Mouse (Mus musculus) CH12.LX (cell line): ENCODE data around the gene Pin1. TPM values are rescaled to one million over a fixed set of nuclear protein-coding genes. Genes with fewer than 3 reads are reported as not detected.

ENCODE experiments used
- DNase-seq: peaks from one replicate; pipeline ENCODE4 v3.0.0-alpha.2; 2013; ENCODE audit errors: extremely low read depth
- H3K27ac ChIP-seq: 2 replicates; pipeline ENCODE4 v1.5.1; 2012; ENCODE audit warnings: low read depth, mild to moderate bottlenecking, control low read depth, moderate library complexity; ENCODE audit not compliant: insufficient read depth
- H3K27me3 ChIP-seq: replicated peaks from 2 replicates; pipeline ENCODE3; 2012; ENCODE audit warnings: inconsistent platforms
- H3K36me3 ChIP-seq, 2 experiments: replicated peaks in 1 of 2; 2 replicates each; pipeline versions ENCODE3 to v1.6.1; 2012; ENCODE audit warnings: inconsistent platforms in 1 of 2, low read length in 1 of 2, mild to moderate bottlenecking in 1 of 2, mixed read lengths in 1 of 2, moderate library complexity in 1 of 2; ENCODE audit not compliant: control insufficient read depth in 1 of 2, insufficient read depth in 1 of 2
- H3K4me1 ChIP-seq, 2 experiments: 2 replicates each; pipeline ENCODE4 v1.6.1; 2012; ENCODE audit warnings: inconsistent platforms in 1 of 2, moderate library complexity in 1 of 2; ENCODE audit not compliant: insufficient read depth in 2 of 2, control insufficient read depth in 1 of 2
- H3K4me2 ChIP-seq: 2 replicates; pipeline ENCODE4 v1.6.1; 2012; ENCODE audit warnings: low read depth, mild to moderate bottlenecking, control low read depth; ENCODE audit not compliant: poor library complexity, insufficient read depth, severe bottlenecking
- H3K4me3 ChIP-seq, 3 experiments: fragments of 150-350 bp in 1 of 3; sonication (generic) in 1 of 3; replicated peaks in 1 of 3; 2 replicates each; pipeline versions ENCODE3 to v1.5.1; 2011 to 2012; ENCODE audit warnings: low read depth in 2 of 3, low read length in 2 of 3, mild to moderate bottlenecking in 2 of 3, moderate library complexity in 2 of 3, control low read depth in 1 of 3, improper control_type of control experiment in 1 of 3, inconsistent platforms in 1 of 3, mixed read lengths in 1 of 3; ENCODE audit not compliant: poor library complexity in 1 of 3
- H3K79me2 ChIP-seq: replicated peaks from 2 replicates; pipeline ENCODE4 v1.6.1; 2012; ENCODE audit warnings: mild to moderate bottlenecking, moderate library complexity; ENCODE audit not compliant: control insufficient read depth, poor library complexity, insufficient read depth, severe bottlenecking; ENCODE audit errors: extremely low read depth
- H3K9ac ChIP-seq: 2 replicates; pipeline ENCODE4 v1.6.1; 2012; ENCODE audit warnings: low read depth, mild to moderate bottlenecking, control low read depth, moderate library complexity; ENCODE audit not compliant: insufficient read depth
- H3K9me3 ChIP-seq: replicated peaks from 2 replicates; pipeline ENCODE3; 2012; ENCODE audit warnings: low read length, inconsistent platforms, mixed read lengths
- BHLHE40 ChIP-seq: IDR thresholded peaks from 2 replicates; pipeline ENCODE4 v1.6.1; 2011; ENCODE audit warnings: mild to moderate bottlenecking, low read depth, low read length, improper control_type of control experiment
- CHD2 ChIP-seq: IDR thresholded peaks from 2 replicates; pipeline ENCODE4 v1.6.1; 2011; ENCODE audit warnings: low read length, improper control_type of control experiment
- E2F4 ChIP-seq: IDR thresholded peaks from 2 replicates; pipeline ENCODE4 v1.6.1; 2011; ENCODE audit warnings: low read depth, low read length, improper control_type of control experiment; ENCODE audit not compliant: insufficient replicate concordance
- GABPA ChIP-seq: IDR thresholded peaks from 2 replicates; pipeline ENCODE4 v1.6.1; 2012; ENCODE audit warnings: low read depth, low read length, improper control_type of control experiment, inconsistent platforms; ENCODE audit not compliant: insufficient replicate concordance
- JUN ChIP-seq: IDR thresholded peaks from 2 replicates; pipeline ENCODE4 v1.6.1; 2011; ENCODE audit warnings: low read depth, mild to moderate bottlenecking, low read length, improper control_type of control experiment, moderate library complexity; ENCODE audit not compliant: insufficient read depth
- JUND ChIP-seq: conservative IDR thresholded peaks from 2 replicates; pipeline ENCODE4 v1.6.1; 2011; ENCODE audit warnings: low read depth, low read length, improper control_type of control experiment
- KAT2A ChIP-seq: IDR thresholded peaks from 2 replicates; pipeline ENCODE4 v1.6.1; 2012; ENCODE audit warnings: low read length, improper control_type of control experiment, inconsistent platforms; ENCODE audit not compliant: insufficient replicate concordance
- MAFK ChIP-seq: IDR thresholded peaks from 2 replicates; pipeline ENCODE4 v1.6.1; 2011; ENCODE audit warnings: low read length, improper control_type of control experiment; ENCODE audit not compliant: insufficient replicate concordance
- MAX ChIP-seq: IDR thresholded peaks from 2 replicates; pipeline ENCODE4 v1.6.1; 2011; ENCODE audit warnings: low read length, improper control_type of control experiment
- MXI1 ChIP-seq: IDR thresholded peaks from 2 replicates; pipeline ENCODE4 v1.6.1; 2011; ENCODE audit warnings: mild to moderate bottlenecking, low read depth, low read length, improper control_type of control experiment
- POLR2A ChIP-seq: IDR thresholded peaks from 2 replicates; pipeline ENCODE4 v1.6.1; 2011; ENCODE audit warnings: low read depth, mild to moderate bottlenecking, improper control_type of control experiment, low read length
- SMC3 ChIP-seq: IDR thresholded peaks from 2 replicates; pipeline ENCODE4 v1.6.1; 2011; ENCODE audit warnings: low read depth, low read length, improper control_type of control experiment
- ZKSCAN1 ChIP-seq: IDR thresholded peaks from 2 replicates; pipeline ENCODE4 v1.6.1; 2012; ENCODE audit warnings: low read depth, inconsistent platforms, low read length, improper control_type of control experiment, borderline replicate concordance
- dilution Hi-C: fragments of 300-500 bp; cut with MboI; formaldehyde crosslinking; loops from 2 replicates; pipeline ENCODE4 v1.14.3; 2020; ENCODE audit warnings: low sequenced_read_pairs; ENCODE audit not compliant: extremely low pct_unique_long_range_greater_than_20kb, extremely low pct_ligation_motif_present
- in situ Hi-C: fragments of 300-500 bp; cut with MboI; formaldehyde crosslinking; loops from 3 replicates; pipeline ENCODE4 v1.14.3; 2019; ENCODE audit warnings: low sequenced_read_pairs, low pct_ligation_motif_present, low pct_unique_long_range_greater_than_20kb, mixed read lengths
- polyA plus RNA-seq: library from polyadenylated mRNA; unstranded; fragments of >175 nt; gene quantifications from 2 replicates; pipeline ENCODE4 v1.2.1, GENCODE M21; 2012; ENCODE audit warnings: low read depth; ENCODE audit not compliant: insufficient read length
- total RNA-seq, 2 experiments: library from RNA; depleted of rRNA; stranded (reverse); fragments of 300-350 nt in 1 of 2; fragments of >200 nt in 1 of 2; gene quantifications; 2 replicates each; pipeline ENCODE4 v1.2.3; 2012 to 2014

Gene Pin1
- total and polyA plus RNA-seq, 3 experiments = 37.0 to 48.6 (median 43.0) TPM

- Histone ChIP-seq H3K36me3 (no peaks in the 10 kb centered on the region), H3K4me3 (no peak overlapping the region), H3K9me3 (no peaks in the 10 kb centered on the region)
- no peak for TF ChIP-seq MAX
- no peak for TF ChIP-seq MXI1
- TF ChIP-seq CHD2 = no peak
- TF ChIP-seq KAT2A = no peak
- TF ChIP-seq ZKSCAN1 = no peak
- no peak for TF ChIP-seq GABPA
- TF ChIP-seq, all 38 proteins: peak for 0
- no peaks in the 10 kb centered on the region for H3K4me1 ChIP-seq
- DNase-seq = no peak
- H3K27me3 ChIP-seq = peaks cover 3% of the 10 kb centered on the region
- dilution Hi-C loops = no loop called here
- in situ Hi-C loops = no loop called here
- H3K9ac ChIP-seq = no peak overlapping the region
- no peak overlapping the region for H3K27ac ChIP-seq
- H3K79me2 ChIP-seq = no peaks in the 10 kb centered on the region
- no peak overlapping the region for H3K4me2 ChIP-seq
These were observed 29.9 kb downstream of the Pin1 start for GRCm38 (mm10) chr9:20681546-20682388.

- H3K9ac ChIP-seq = no peak overlapping the region
- no peaks in the 10 kb centered on the region for H3K4me1 ChIP-seq
- no peak overlapping the region for H3K27ac ChIP-seq
- no peak overlapping the region for H3K4me2 ChIP-seq
- DNase-seq = no peak
- dilution Hi-C loops (no loop called here), in situ Hi-C loops (no loop called here)
- peaks cover 4% of the 10 kb centered on the region for H3K27me3 ChIP-seq
- no peaks in the 10 kb centered on the region for H3K36me3 ChIP-seq
- H3K4me3 ChIP-seq = no peak overlapping the region
- H3K9me3 ChIP-seq = no peaks in the 10 kb centered on the region
- TF ChIP-seq JUN = no peak
- TF ChIP-seq ZKSCAN1 = no peak
- no peak for TF ChIP-seq MAX
- no peak for TF ChIP-seq POLR2A
- no peak for TF ChIP-seq MAFK
- TF ChIP-seq BHLHE40 = no peak
- no peak for TF ChIP-seq MXI1
- no peak for TF ChIP-seq E2F4
- no peak for TF ChIP-seq KAT2A
- TF ChIP-seq JUND = no peak
- TF ChIP-seq SMC3 = no peak
- H3K79me2 ChIP-seq = no peaks in the 10 kb centered on the region
These were observed 30.5 kb downstream of the Pin1 start for GRCm38 (mm10) chr9:20682389-20682722.
